Mouse (Mus musculus) frontal cortex, postnatal 10 days (tissue): ENCODE results near the gene Wnt9a.

Experiments used
- DNase-seq, 2 experiments: peaks; one replicate each; pipeline ENCODE4 v3.0.0; 2022; ENCODE audit warnings: low spot score in 2 of 2, mixed read lengths in 1 of 2

Gene Wnt9a

DNA sequence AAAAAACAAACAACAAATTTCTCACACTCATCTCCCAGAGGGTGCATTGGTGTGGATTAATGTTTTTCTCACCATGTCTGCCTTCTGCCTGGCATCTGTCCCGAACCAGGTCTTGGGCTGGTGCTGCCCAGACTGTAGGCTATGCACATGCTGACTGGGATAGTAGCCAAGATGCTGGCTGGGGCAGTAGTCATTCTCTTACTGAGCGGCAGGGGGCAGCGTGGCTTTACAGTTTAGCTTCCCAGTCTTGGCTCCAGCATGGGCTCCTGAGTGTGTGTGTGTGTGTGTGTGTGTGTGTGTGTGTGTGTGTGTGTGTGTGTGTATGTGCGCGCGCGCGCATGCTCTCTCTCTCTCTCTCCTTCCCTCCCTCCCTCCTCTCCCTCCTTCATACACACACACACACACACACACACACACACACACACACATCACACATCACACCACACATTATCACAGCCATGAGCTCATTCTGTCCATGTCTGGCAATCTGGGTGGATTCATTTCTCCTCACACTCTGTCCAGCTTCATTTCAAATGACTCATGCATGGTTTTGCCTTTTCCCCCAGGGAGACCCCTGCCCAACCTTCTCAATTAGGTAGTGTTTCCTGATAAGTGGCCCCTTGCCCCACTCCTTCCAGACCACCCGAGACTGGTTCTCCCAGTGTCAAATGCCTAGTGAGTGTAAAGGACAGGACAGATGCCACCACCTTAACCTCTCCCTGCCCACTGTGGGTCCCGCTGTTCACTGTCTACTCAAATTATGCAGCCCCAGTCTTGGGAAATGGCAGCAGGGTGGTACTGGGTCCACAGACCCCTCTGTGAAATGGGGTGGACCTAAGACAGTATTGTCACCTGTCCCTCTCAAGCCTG is 3.8 kb upstream of the Wnt9a start:
- peak; percentile 84 to 89 for DNase-seq

DNA sequence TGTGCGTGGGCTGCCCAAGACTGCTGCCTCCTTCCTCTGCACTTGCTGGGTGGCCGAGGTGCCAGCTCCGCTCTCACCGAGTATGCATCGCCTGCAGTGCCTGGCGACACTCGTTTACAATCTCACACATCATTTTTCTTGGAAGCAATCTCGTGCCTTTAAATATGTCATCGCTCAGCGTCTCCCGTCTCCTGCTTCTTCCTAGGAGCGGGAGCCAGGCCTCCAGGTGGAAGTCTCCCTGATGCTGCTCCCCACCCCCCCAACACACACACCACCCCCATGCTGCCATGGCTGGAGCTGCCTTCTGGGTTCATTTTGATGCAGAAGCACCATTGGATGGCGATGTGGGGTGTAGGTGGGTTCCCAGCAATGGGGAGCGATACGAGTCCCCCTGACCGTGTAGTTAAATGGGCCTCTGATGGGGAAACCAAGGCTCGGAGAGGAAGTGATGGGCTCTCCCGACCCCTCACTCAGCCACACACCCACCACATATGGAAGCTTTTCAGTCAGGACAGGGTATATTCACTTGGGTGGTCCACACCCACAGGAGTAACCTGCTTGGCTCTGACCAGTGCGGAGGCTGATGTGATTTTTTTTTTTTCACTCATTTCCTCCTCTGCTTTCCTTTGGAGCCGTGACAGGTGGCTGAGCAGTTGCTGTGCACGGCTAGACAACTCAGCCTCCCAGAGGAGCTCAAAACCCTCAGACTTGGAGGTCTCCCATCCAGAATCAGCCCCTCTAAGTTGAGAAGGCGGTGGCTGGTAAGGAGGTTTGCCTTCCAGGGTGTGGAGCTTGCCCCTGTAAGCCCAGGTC is 1.5 kb upstream of the Wnt9a start:
- peak in 1 of 2 experiments; percentile 50 for DNase-seq

DNA sequence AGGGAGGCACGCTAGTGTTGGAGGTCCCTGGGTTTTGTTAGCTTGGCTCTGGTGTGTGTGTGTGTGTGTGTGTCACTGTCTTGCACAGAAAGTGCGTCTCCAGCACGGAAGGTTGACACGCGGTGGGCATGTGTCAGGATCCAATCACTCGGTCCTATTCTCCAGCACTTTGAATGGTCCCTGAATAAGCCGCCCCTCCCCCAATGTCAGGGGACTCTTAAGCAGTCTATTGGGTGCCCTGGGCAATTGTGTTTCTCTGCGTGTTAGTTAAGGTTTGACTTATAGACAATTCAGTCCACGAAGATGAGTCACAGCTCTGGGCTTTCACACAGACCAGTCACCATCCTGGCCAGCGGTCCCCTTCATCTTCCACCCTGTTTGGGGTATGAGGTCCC is 910 bp upstream of the Wnt9a start:
- DNase-seq = no peak

GRCm38 (mm10) chr11:59307422-59308163 is 865 bp downstream of the Wnt9a start:
- peak; percentile 52 to 71 for DNase-seq

GRCm38 (mm10) chr11:59308164-59308542 is 1.4 kb downstream of the Wnt9a start:
- no peak for DNase-seq

DNA sequence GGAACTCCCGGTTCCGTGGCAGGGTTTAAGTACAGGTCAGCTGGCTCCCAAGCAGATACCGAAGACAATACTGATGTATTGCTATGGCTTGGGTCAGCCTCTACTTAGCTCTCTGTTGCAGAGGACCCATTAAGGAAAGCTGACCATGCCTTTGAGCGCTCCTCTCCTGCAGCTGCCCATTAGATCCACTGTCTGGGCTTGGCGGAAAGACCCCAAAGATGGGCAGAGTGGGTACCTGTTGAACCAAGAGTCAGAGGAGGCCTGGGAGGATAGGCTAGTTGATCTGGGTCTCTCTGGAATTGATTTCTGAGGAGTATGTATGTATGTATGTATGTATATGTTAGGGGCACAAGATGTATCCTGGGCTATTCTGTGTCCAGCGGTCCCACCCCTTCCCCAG is 1.9 kb downstream of the Wnt9a start:
- DNase-seq = no peak

DNA sequence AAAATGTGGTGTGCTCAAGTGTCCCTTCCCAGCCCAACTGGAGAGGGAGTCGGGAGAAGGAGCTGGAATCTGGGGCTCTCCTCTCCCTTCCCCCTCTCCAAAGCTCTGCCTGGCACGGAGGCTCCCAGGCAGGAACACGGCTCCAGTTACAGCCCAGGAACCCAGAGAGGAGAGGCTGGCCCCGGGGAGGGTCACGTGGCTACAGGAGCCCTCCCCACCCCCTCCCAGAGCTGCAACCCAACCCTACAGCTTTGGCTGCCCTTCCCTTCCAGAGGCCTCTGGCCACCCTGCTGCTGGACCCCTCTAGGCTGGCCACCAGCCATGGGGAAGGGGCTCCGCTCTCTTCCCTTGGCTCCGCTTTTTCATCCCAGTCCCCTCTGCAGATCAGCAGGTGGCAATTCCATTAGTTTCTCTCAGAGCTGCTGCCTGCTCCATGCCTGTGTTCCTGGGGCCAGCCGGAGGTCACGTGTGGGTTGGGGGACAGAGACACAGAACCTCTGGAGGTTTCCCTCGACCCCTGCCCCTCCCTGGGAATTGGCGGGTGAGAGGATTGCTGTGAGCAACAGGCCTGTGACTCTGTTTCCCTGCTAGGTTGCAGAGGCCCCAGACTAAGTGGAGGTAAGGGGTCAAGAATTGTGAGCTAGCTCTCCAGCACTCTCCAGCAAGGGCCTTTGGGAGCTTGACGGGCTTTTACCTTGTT is 2.5 kb downstream of the Wnt9a start:
- DNase-seq = no peak

- no peak for DNase-seq
These were observed 3.2 kb downstream of the Wnt9a start for GRCm38 (mm10) chr11:59309976-59310375.

DNA sequence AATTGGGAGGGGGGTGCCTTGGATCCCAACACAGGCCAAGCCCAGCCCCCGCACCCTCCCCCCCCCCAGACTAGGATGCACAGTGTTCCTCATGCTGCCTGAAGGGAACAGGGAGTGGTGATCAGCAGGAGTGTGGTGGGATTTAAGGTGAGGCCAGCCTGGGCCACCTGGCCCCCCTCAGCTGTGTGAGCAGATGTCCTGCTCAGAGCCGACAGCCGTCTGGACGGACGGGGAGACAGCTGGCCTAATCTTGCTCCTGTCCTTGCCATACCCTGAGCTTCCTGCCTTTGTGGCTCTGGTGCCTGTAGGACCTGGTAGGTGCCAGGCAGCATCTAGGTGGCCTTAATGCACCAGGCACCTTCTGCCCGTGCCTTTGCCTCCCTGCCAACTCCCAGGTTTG is 5.3 kb downstream of the Wnt9a start:
- no peak for DNase-seq

GRCm38 (mm10) chr11:59312501-59312900 is 5.8 kb downstream of the Wnt9a start:
- no peak for DNase-seq

GRCm38 (mm10) chr11:59313029-59313811 is 6.5 kb downstream of the Wnt9a start:
- DNase-seq = no peak

DNA sequence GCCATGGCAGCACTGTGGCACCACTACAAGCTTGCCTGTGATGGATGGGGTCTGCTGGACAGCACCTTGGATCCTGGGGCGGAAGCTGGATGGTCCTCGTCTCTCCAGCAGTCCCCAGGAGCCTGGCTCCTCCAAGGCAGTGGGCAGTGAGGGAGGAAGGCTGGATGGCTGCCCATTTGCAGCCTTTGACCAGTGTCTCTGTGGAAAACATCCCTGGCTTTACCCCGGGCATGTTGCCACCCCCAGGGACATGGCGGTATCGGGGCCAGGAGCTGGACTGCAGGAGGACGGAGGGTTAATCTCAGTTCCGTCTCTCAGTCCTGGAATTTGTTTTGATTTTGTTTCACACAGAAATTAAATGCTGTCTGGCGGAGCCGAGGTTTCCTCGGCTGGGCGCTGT is 7.2 kb downstream of the Wnt9a start:
- no peak for DNase-seq

DNA sequence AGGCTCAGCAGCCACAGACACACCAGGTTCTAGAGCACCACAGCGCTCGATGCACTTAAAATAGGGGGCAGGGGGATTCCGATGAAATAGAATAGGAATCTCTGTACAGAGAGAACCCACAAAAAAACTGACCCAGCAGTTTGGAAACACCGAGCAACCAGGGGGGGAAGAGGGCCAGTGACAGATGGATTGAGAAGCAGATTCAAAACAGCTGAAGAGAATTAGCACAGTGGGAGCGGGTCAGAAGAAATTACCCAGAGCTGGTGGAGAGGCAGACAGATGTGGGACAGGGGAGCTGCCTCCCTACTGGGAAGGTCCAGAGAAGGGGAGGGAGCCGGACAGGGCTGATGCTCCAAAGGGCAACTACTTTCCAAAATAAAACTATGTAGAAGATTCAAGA is 9.8 kb downstream of the Wnt9a start:
- DNase-seq = no peak

GRCm38 (mm10) chr11:59322988-59323387 is 16.3 kb downstream of the Wnt9a start:
- no peak for DNase-seq

DNA sequence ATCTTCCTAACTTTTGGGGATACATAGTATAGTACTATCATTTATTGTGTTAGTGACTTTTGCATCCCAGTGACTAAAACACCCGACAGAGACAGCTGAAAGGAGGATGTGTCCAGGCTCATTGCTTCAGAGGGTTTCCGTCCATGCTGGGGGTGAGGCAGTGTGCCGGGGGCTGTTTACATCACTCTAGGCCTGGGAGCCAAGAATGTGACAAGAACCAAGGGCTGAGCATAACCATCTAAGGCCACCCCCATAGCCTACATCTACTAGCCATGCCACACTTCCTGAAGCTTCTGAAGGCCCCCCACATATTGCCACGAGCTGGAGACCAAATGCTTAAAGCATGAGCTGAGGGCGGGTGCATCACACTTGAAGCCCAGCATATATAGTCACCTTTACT is 18.0 kb downstream of the Wnt9a start:
- DNase-seq = no peak

DNA sequence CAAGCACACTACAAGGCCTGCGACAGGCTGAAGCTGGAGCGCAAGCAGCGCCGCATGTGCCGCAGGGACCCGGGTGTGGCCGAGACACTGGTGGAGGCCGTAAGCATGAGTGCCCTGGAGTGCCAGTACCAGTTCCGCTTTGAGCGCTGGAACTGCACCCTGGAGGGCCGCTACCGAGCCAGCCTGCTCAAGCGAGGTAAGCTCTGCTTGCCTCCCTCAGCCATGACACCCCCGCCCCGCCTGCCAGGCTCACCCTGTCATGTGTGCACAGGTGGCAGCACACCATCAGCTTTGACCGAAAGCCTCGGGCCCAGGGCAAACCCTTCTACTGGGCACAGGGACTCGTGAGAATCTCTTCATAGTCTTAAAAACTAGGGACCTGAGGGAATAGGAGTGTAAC is 20.9 kb downstream of the Wnt9a start:
- DNase-seq = no peak

DNA sequence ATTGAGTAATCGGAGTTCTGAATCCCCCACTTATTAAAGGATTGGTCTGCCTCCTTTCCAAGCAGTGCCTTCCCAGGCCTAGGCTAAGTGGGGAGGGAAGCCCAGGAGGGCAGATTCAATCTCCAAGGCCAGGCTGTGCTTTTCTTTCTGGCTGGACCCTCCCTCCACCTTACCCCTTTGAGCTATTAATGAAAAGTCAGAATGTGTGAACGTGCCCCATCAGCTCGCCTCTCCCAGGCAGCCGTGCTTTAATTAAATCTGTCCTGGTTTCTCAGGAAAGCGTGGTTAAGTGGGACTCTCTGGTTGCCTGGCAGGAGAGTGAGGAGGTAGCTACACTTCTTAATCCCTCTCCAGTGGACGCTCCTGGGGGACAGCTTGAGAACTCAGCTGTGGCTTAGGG is 22.9 kb downstream of the Wnt9a start:
- DNase-seq = no peak

DNA sequence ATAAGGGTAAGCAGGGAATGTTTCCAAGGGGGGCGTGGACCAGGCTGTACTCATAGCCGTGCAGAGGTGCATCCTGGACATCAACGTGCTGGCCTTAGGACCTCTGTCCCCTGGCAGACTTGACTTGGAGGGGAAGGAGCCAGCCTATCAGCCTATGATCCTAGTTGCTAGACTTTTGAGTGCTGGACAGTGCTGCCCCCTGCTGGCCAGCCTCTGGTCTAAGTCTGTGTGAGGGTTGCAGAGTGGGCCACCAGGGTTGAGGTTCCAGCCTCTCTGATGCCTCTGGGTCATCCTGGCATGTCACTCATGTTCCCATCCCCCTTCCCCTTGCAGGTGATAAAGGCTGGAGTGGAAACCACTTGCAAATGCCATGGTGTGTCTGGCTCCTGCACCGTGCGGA is 23.8 kb downstream of the Wnt9a start:
- peak in 1 of 2 experiments; percentile 50 for DNase-seq

DNA sequence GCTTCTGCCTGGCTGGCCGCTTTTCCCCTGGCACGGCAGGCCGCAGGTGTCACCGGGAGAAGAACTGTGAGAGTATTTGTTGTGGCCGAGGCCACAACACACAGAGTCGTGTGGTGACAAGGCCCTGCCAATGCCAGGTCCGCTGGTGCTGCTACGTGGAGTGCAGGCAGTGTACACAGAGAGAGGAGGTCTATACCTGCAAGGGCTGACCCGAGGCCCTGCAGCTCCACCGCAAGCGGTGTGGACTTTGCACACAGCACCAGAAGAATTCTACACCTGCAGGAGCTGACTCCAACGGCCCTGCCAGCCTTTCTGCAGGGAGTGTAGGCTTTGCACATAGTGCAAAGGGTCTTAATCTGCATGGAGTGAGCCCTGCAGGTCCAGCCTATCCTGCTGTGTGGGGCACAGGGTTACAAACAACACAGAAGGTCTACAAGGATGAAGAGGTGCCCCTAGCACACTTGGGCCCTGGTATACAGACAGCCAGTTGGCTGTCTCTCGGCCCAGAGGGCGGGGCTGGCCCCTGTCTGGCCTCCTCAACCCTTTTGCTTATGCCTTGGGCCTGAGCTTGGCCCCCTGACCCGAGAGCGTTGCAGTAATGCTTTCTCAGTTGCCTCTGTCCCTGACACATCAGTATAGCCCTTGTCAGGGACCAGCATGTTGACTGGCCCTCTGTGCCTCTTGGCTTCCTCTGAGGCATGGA is 24.6 kb downstream of the Wnt9a start:
- DNase-seq = no peak

DNA sequence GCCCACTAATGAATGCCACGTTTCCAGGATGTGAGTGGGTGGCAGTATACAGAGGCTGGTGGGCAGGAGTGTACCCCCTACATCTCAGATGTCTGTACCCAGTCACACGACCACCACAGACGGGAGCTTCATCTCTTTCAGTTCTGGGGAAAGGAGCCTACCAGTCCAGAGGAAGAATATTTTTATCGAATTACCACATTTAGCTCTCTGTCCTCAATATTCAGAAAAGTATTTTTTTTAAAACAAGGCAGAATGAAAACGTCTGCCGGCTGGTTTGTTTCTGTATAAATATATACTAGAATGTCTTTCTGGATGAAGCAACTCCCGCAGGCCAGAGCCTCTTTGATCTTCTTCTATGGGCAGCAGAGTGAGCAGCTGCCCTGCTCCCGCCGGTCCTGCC is 26.2 kb downstream of the Wnt9a start:
- DNase-seq = no peak
